ENCODE assay signal across 8 mouse cellular contexts in genomic region chr4:102088235-102088867, GRCm38 (mm10). TPM values are rescaled to one million over a fixed set of nuclear protein-coding genes. Genes with fewer than 3 reads are reported as not detected.
DNase-seq lines count a peak whose midpoint lies in the region; ATAC-seq and TF ChIP-seq lines count a peak whose summit lies in the region.

No protein-coding gene starts in this region.

- WGBS in kidney, adult 2 months, result 30% methylated on average over 15 of the region's 15 CpGs
- WGBS in liver, embryonic 13.5 days (ENCODE audit: insufficient replicate concordance), result 20% methylated on average over 15 of the region's 15 CpGs

- peaks cover 2% of the 10 kb centered on the region; the same call in 1 of the 2 replicates for H3K27me3 ChIP-seq in kidney, adult 2 months (replicated peaks; ENCODE audit: control insufficient read depth, insufficient read depth, low read length)
- peaks cover 30% of the 10 kb centered on the region for H3K27me3 ChIP-seq in liver, embryonic 13.5 days

- no peaks in the 10 kb centered on the region for H3K36me3 ChIP-seq in kidney, adult 2 months (ENCODE audit: control insufficient read depth, insufficient read depth, low read length)
- H3K36me3 ChIP-seq in liver, embryonic 13.5 days, result no peaks in the 10 kb centered on the region

- no peak for TF ChIP-seq POLR2A in kidney, adult 2 months (IDR thresholded peaks at IDR 0.05; ENCODE audit: low read depth, low read length)

- no peak for TF ChIP-seq CTCF in kidney, adult 2 months (conservative IDR thresholded peaks at IDR 0.05; ENCODE audit: insufficient read depth, insufficient read length, low read depth, low read length)

- no peaks in the 10 kb centered on the region for H3K4me1 ChIP-seq in kidney, adult 2 months (ENCODE audit: control insufficient read depth, insufficient read depth, low read length)
- H3K4me1 ChIP-seq in liver, embryonic 13.5 days (replicated peaks), result no peaks in the 10 kb centered on the region

- peak overlapping the region; percentile 45; the same call in 1 of the 2 replicates for H3K4me3 ChIP-seq in kidney, adult 2 months (ENCODE audit: insufficient read depth, low read depth, low read length)
- peak overlapping the region; percentile 43 for H3K4me3 ChIP-seq in liver, embryonic 13.5 days (replicated peaks)

- no peak overlapping the region for H3K9ac ChIP-seq in liver, embryonic 13.5 days

- no peak overlapping the region for H3K27ac ChIP-seq in kidney, adult 2 months (ENCODE audit: insufficient read depth, low read depth, low read length)
- H3K27ac ChIP-seq in liver, embryonic 13.5 days, result no peak overlapping the region

- H3K9me3 ChIP-seq in liver, embryonic 13.5 days (replicated peaks), result no peaks in the 10 kb centered on the region

- peak overlapping the region; percentile 64 for H3K4me2 ChIP-seq in liver, embryonic 13.5 days

- no peak for DNase-seq in kidney, adult 2 months
- DNase-seq in kidney, adult 18-20 months, result no peak
- peak; percentile 58 for DNase-seq in cerebellum, adult 8-10 months
- DNase-seq in liver, embryonic 13.5 days, result no peak
- DNase-seq in right cerebral cortex, postnatal 25 days, result peak; percentile 40
- no peak for DNase-seq in layer of hippocampus, adult 8-10 months (ENCODE audit: low spot score in 2 of 2)
- DNase-seq in adrenal gland, postnatal 10 days, result no peak

- peak; percentile 50 for ATAC-seq in frontal cortex, adult (ENCODE audit: low TSS enrichment)
- no peak for ATAC-seq in liver, embryonic 13.5 days (ENCODE audit: low read depth)

RNA-seq across cellular contexts. Expression of gene Pde4b, which starts 1.0 kb away (rescaled TPM):
- polyA plus RNA-seq in kidney, adult 2 months (2012; rRNA removed), result 8.7 and 11.5 TPM in 2 replicates
- polyA plus RNA-seq in liver, embryonic 13.5 days (2015; fragmentation: Nextera tagmentation; extraction: Ambion mirVana), result 2.2 and 3.2 TPM in 2 replicates
- 10 to 100 TPM; 67.4 to 82.7 (median 71.2) TPM for total RNA-seq in layer of hippocampus, adult 8-10 months (2022)
- total RNA-seq in adrenal gland, postnatal 10 days (2021), result 10 to 100 TPM; 16.2 to 23.1 TPM

Comparison
In these comparisons a context has a peak if more than half of its experiments do, and no peak if none do; other contexts are left out.
1. DNase-seq: peak in cerebellum, adult 8-10 months (single experiment) and right cerebral cortex, postnatal 25 days (single experiment); none in kidney, adult 2 months (single experiment), kidney, adult 18-20 months (single experiment), liver, embryonic 13.5 days (single experiment), layer of hippocampus, adult 8-10 months (0 of 2) and adrenal gland, postnatal 10 days (single experiment).